Mouse (Mus musculus) adrenal gland, adult 18-20 months (tissue): ENCODE measurements around the gene Rps6ka1. TPM values are rescaled to one million over a fixed set of nuclear protein-coding genes. Genes with fewer than 3 reads are reported as not detected.
A peak's percentile ranks its signal among the peaks of the same experiment; 100 is the strongest.

ENCODE experiments used
- DNase-seq, 2 experiments: peaks; one replicate each; pipeline ENCODE4 v3.0.0; 2021 to 2022; ENCODE audit warnings: low spot score in 2 of 2
- total RNA-seq, 2 experiments: library from RNA; stranded (reverse); gene quantifications; 1 replicate in 1 of 2; 2 replicates in 1 of 2; pipeline ENCODE4 v1.2.3; 2021

Gene Rps6ka1
- total RNA-seq, 2 experiments from 2014 or later = 11.1 to 17.2 TPM

GRCm38 (mm10) chr4:133899241-133899800 lies 11.7 kb upstream of the Rps6ka1 start:
- no peak for DNase-seq

DNA sequence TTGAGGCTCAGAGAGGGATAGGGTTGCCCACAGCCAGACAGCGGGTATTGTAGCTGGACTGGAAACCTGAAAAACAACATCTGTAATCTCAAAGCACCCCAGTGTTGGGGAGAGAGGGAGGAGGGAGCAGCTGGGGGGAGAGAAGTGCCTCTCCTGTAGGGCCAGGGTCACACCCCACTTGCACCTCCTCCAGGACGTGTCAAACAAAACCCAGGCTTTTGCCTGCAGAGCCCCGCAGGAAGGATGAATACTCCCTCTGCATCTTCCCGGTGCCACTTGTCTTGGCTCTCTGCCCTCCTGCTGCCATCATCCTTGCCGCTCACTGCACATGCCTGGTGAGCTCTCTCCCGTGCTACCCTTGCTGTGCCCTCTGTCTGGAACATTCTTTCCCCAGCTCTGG lies 10.6 kb upstream of the Rps6ka1 start:
- no peak for DNase-seq

GRCm38 (mm10) chr4:133897431-133897891 lies 9.9 kb upstream of the Rps6ka1 start:
- DNase-seq = no peak

- DNase-seq = no peak
These were observed 9.4 kb upstream of the Rps6ka1 start for GRCm38 (mm10) chr4:133896984-133897383.

DNA sequence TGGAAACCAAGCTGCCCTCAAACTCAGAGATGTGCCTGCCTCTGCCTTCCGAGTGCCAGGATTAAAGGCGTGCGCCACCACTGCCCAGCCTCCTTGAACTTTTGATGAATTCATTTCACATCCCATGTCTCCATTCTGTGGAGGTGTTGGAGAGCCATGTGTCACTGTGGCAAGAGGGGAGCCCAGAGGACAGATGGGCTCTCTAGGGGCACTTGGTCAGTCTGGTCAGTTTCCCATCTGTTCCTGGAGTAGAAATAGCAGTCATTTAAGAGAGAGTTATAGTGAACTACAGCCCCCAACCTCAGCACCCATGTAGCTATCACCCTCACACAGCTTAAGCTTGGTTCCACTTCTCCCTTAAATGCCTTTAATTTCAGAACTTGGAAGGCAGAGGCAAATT lies 8.4 kb upstream of the Rps6ka1 start:
- no peak for DNase-seq

DNA sequence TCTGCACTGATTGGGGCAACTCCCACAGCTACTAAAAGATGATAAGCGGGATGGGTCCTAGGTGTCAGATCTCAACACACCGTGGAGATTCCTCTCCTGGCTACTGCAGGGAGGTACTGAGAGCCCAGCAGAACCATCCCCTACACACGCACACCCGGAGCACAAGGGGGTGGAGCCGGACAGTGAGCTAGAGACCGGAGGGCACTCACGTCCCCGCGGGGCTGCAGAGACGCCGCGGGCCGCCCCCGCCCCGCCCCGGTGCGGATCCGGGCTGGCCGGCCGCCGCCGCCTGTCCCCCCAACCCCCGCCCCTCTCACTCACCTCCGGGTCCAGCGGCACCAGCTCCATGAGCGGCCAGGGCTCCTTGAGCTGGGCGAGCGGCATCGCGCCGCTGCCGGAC lies 348 bp downstream of the Rps6ka1 start:
- no peak for DNase-seq

DNA sequence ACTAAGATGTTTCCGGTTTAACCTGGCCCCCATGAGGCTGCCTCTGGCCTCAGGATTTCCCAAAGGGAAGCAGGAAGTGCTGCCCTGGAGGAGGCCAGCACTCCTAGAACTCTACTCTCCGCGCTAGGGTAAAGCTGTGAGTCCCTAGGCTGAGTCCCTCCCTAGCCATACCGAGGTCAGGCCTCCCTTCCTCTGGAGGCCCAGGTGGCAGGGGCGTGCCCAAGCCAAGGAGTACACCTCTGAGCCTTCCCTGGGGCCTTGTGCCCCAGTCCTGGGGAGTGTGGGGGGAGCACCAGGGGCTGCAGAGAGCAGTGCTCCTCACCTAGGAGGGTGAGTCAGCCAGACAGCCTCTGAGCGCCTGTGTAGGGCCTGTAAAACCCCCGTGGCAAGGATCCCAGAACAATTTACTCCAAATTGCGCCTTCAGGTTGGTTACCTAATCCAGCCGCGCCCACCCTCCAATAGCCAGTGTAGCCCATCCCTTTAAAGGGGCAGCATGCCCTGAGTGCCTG lies 1.6 kb downstream of the Rps6ka1 start:
- no peak for DNase-seq

DNA sequence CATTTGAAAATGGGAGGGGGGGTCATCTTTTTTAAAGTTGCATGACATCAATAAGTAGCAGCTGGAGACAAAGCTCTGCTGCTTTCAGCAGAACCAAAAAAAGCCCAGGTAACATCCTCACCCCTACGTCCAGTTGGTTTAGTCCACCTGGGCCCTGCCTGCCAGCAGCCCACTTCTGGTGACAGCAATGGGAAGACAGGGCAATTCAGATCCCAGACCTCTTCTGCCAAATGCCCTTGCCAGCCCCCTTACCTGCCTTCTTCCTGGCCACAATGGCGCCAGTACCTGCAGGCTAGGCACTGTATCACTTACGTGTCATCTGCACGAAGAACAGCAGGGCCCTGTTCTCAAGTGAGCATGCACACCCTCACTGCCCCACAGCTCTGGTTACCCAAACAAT lies 2.3 kb downstream of the Rps6ka1 start:
- no peak for DNase-seq

DNA sequence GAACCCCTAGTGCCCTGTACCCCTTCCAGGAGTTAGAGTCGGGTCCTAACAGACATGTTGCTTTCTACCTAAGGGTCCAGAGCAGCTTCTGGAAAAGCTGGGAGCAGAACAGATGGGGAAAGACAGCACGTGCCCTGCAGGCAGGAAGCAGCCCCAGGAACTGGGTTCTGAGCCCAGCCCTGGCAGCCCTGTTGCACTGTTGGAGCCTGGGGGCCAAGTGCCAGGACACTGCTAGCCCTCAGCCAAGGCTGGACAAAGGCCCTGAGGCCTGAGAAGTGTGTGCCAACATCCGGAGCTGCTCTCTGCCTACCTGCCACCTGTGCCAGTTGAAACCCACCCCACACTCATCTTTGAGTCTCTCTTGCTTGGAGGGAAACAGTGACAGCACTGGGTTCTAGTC lies 2.7 kb downstream of the Rps6ka1 start:
- peak in 1 of 2 experiments; percentile 39 for DNase-seq

GRCm38 (mm10) chr4:133884127-133884753 lies 3.4 kb downstream of the Rps6ka1 start:
- no peak for DNase-seq

GRCm38 (mm10) chr4:133881851-133882250 lies 5.7 kb downstream of the Rps6ka1 start:
- DNase-seq = no peak

DNA sequence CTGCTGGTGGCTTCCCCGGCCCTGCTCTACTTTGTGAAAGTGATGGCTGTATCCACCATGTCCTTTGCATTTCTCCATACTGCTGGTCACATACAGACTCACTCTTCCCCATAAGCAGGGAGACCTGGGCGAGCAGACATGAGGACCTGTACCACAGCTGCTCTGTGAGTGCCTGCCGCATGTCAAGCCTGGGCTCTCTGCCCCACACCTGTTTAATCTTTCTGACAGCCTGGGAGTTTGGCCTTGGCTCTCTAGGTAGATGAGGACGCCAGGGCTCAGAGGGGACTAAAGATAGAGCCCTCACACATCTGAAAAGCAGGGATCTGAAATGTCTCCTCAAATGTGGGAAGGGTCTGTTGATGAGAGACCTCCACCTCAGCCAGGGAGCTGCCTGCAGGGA lies 6.2 kb downstream of the Rps6ka1 start:
- no peak for DNase-seq

DNA sequence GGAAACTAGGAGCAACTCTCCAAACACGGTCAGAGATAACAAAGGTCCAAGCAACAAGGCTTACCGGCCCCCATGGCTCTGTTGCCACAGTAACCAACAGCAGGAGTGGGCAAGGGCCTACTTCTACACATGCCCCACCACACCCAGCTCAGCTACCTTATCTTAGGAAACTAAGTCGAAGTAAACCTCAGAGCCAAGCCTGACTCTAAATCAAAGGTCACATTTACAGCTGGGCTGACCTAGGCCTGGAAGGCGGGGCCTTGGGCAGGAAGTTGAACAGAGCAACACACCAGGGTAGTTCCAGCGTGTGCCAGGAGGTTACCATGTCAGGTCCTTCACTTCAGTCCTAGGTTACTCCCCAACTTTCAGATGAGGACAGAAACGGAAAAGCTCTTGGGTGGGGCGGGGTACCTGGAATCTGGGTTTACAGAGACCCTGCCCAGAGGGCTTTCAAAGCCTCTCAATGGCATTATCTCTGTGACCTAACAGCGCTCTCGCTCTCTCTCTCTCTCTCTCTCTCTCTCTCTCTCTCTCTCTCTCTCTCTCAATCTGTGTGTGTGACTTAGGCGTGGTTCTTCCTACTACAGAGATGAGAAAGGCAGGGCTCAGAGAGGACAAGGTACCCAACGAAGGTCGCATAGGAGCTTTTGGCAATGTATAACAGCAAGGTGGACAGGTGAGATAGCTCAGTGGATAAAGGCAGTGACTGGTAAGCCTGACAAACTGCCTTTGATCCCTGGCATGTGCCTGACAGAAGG lies 8.3 kb downstream of the Rps6ka1 start:
- no peak for DNase-seq

GRCm38 (mm10) chr4:133877850-133878755 lies 9.5 kb downstream of the Rps6ka1 start:
- DNase-seq = no peak

- DNase-seq = no peak
These were observed 12.6 kb downstream of the Rps6ka1 start for GRCm38 (mm10) chr4:133874865-133875517.

- DNase-seq = no peak
These were observed 13.4 kb downstream of the Rps6ka1 start for GRCm38 (mm10) chr4:133873926-133874864.

- no peak for DNase-seq
These were observed 14.2 kb downstream of the Rps6ka1 start for GRCm38 (mm10) chr4:133873431-133873851.

DNA sequence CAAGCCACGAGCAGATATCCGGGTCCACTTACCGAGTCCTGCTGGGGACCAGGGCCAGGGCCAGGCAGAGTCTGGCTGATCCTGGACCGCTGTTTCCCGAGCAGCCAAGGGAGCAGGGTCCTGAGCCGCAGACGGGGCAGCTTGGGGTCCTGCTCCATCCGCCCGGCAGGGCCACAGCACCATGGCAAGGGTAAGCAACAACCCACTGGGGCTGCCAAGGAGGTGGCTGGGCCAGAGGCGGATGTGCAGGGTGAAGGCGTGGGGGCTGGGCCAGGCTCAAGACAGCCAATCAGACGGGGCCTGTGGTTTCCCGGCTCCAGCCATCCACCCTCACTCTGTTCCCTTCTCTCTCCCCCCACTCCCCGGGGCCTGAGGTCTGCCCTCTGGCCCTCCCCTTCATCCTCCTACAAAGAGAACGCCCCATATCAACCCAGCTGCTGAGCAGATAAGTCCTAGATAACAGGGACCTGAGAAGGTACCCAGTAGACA lies 14.7 kb downstream of the Rps6ka1 start:
- peak in 1 of 2 experiments; percentile 36 for DNase-seq

GRCm38 (mm10) chr4:133872222-133872811 lies 15.3 kb downstream of the Rps6ka1 start:
- no peak for DNase-seq
